17 mouse cellular contexts compared by ENCODE assay signal in genomic region chr1:88729496-88729895, GRCm38 (mm10).
"Had no signal": no experiment of that assay in that cellular context is flagged by ENCODE, and none has a peak within 500 bp of the region (broad histone marks: within the 10 kb centered on the region; RNA-seq: fewer than 3 reads in every experiment).

No protein-coding gene starts in this region.

- H3K4me1 ChIP-seq: limb, embryonic 12.5 days; limb, embryonic 15.5 days; megakaryocyte, embryonic 14.5 days; midbrain, embryonic 13.5 days had no signal

- DNase-seq: kidney, postnatal 36 days; left cerebral cortex, postnatal 4 days; liver, postnatal 0 days; lung, embryonic 14.5 days; lung, postnatal 36 days; thymus, adult 18-20 months; thymus, postnatal 4 days had no signal

- H3K27ac ChIP-seq: kidney, postnatal 0 days; limb, embryonic 12.5 days; limb, embryonic 15.5 days; liver, embryonic 14.5 days; midbrain, embryonic 10.5 days; midbrain, embryonic 13.5 days had no signal

- H3K27me3 ChIP-seq: limb, embryonic 12.5 days; limb, embryonic 15.5 days; midbrain, embryonic 13.5 days had no signal

- H3K36me3 ChIP-seq: limb, embryonic 12.5 days; limb, embryonic 15.5 days; midbrain, embryonic 10.5 days; midbrain, embryonic 13.5 days had no signal

- H3K4me2 ChIP-seq: limb, embryonic 12.5 days; limb, embryonic 15.5 days; liver, embryonic 11.5 days; lung, embryonic 14.5 days; midbrain, embryonic 13.5 days had no signal

- H3K9me3 ChIP-seq: limb, embryonic 12.5 days; limb, embryonic 15.5 days; midbrain, embryonic 13.5 days had no signal

- ATAC-seq: liver, postnatal 0 days; lung, postnatal 0 days; midbrain, embryonic 13.5 days; midbrain, embryonic 16.5 days had no signal

- H3K4me3 ChIP-seq: limb, embryonic 12.5 days; limb, embryonic 15.5 days; megakaryocyte, embryonic 14.5 days; midbrain, embryonic 10.5 days; midbrain, embryonic 13.5 days had no signal

- H3K9ac ChIP-seq: limb, embryonic 12.5 days; limb, embryonic 15.5 days; liver, embryonic 14.5 days; liver, postnatal 0 days; lung, embryonic 14.5 days; midbrain, embryonic 13.5 days had no signal
